Mouse (Mus musculus): ENCODE results near the gene Erich6. TPM values are rescaled to one million over a fixed set of nuclear protein-coding genes. Genes with fewer than 3 reads are reported as not detected.

Erich6 gene
- polyA plus RNA-seq (2017; shearing (Covaris generic)), result not detected

GRCm38 (mm10) chr3:58636406-58637295 lies at the start of gene Erich6:
Gene Erich6, minus strand, starts transcription at chr3:58637207.

DNA sequence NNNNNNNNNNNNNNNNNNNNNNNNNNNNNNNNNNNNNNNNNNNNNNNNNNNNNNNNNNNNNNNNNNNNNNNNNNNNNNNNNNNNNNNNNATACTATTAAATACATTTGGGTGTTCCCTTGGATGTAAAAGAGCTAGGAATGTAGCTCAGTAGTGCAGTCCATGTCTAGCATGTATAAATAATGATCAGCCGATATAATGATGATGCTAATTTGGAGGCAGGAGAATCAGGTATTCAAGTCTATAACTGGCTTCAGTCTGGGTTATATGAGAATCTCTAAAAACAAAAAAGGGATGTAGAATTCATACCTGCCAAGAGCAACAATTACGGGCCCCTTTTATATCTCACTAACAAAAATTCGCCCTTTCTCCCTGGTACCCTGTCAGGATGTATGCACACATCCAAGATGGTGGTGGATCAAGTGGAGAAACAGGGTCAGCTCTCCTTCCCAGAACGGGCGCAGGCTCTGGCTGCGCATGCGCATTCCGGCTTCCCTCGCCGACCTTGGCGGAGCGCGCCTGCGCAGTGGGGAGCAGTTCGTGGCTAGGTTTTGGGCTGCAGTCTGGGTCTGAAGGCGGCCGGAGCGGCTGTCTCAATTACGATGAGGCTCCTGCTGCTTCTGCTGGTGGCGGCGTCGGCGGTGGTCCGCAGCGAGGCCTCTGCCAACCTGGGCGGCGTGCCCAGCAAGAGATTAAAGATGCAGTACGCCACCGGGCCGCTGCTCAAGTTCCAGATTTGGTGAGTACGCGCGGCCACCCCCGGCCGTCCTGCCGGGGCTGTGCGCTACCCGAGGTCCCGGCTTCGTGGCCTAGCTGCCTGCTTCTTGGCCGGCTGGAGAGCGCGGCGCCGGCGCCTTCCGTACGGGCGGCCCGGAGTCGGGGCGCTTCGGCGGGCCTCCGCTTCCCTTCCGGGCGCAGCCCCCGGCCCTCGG lies 60.6 kb downstream of the Erich6 start, which contains the start of gene Selenot:
TSS of gene Selenot (plus strand) at position 500 of the 930 bp plus-strand sequence.

Other genes with a start within 250 kb of the Erich6 start
- gene Tsc22d2, start 222.5 kb downstream of the Erich6 start, polyA plus RNA-seq (2017; shearing (Covaris generic)), result 10 to 100 TPM; 42.3 to 48.0 TPM
- gene Eif2a, start 111.4 kb downstream of the Erich6 start, polyA plus RNA-seq (2017; shearing (Covaris generic)), result 10 to 100 TPM; 22.3 to 23.0 TPM
- gene Serp1, start 111.3 kb downstream of the Erich6 start, polyA plus RNA-seq (2017; shearing (Covaris generic)), result 100 to 1,000 TPM; 129 to 143 TPM
- gene Selenot, start 60.6 kb downstream of the Erich6 start, polyA plus RNA-seq (2017; shearing (Covaris generic)), result 10 to 100 TPM; 18.3 to 28.8 TPM
- gene Siah2, start 55.2 kb upstream of the Erich6 start, polyA plus RNA-seq (2017; shearing (Covaris generic)), result 10 to 100 TPM; 13.0 to 23.8 TPM
- gene Mindy4b-ps, start 185.1 kb upstream of the Erich6 start, polyA plus RNA-seq (2017; shearing (Covaris generic)), result under 1 TPM in 1 of 2 experiments, not detected in 1; 0.48 TPM
- under 1 TPM in 1 of 2 experiments, not detected in 1; 0.12 TPM for gene Clrn1, start 248.1 kb upstream of the Erich6 start, polyA plus RNA-seq (2017; shearing (Covaris generic))

All from inflammation-experienced regulatory T-cells (primary cell).